Mouse (Mus musculus) hindbrain, embryonic 10.5 days (tissue): ENCODE measurements around the gene Mrrf. TPM values are rescaled to one million over a fixed set of nuclear protein-coding genes. Genes with fewer than 3 reads are reported as not detected.

Experiments used
- DNase-seq: peaks from one replicate; pipeline ENCODE4 v3.0.0-alpha.2; 2017; ENCODE audit warnings: low spot score
- H3K27ac ChIP-seq: fragments of 300-500 bp; sonication (generic); 2 replicates; pipeline ENCODE4 v1.5.1; 2016; ENCODE audit warnings: mild to moderate bottlenecking, moderate library complexity
- H3K27me3 ChIP-seq: fragments of 300-500 bp; sonication (generic); 2 replicates; pipeline ENCODE4 v1.6.1; 2016; ENCODE audit warnings: mild to moderate bottlenecking; ENCODE audit not compliant: poor library complexity, insufficient read depth, severe bottlenecking
- H3K36me3 ChIP-seq: fragments of 300-500 bp; sonication (generic); 2 replicates; pipeline ENCODE4 v1.6.1; 2016; ENCODE audit warnings: mild to moderate bottlenecking, moderate library complexity
- H3K4me1 ChIP-seq: fragments of 300-500 bp; sonication (generic); replicated peaks from 2 replicates; pipeline ENCODE4 v1.6.1; 2016; ENCODE audit warnings: mild to moderate bottlenecking
- H3K4me3 ChIP-seq: fragments of 300-500 bp; sonication (generic); 2 replicates; pipeline ENCODE4 v1.5.1; 2016; ENCODE audit warnings: mild to moderate bottlenecking, moderate library complexity
- H3K9me3 ChIP-seq: fragments of 300-500 bp; sonication (generic); 2 replicates; pipeline ENCODE4 v1.6.1; 2016; ENCODE audit warnings: mild to moderate bottlenecking, moderate library complexity
- WGBS: fragments of 180-500 bp; shearing (Covaris S2); methylation state at CpG from one replicate; pipeline ENCODE4 v1.1.7; 2016; 5-methylcytosine and 5-hydroxymethylcytosine counted together
- polyA plus RNA-seq: library from polyadenylated mRNA; unstranded; fragments of >200 nt; fragmentation: Nextera tagmentation; extraction: Ambion mirVana; gene quantifications from 2 replicates; pipeline ENCODE4 v1.2.1, GENCODE M21; 2016

The Mrrf gene
- polyA plus RNA-seq, 1 experiment from 2014 or later: 25.9 TPM

DNA sequence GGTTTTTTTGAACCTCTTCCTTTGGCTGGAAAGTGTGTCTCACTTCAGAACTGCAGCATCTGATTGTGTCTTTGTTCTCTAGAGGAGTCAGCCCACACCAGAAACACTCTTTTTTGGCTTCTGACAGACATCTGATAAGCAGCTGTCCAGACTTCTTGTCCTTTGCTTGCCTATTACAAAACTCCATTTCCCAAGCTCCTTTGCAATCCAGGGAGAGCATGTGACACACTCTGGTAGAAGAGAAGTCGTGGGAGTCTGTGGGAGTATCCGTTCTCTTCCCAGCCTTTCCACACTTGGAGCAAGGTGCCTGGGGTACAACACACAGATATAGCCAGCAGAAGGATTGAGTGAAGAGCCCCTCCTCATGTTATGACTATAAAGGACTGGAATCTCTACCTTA is 88.4 kb downstream of the Mrrf start:
- Histone ChIP-seq H3K27ac (no peak overlapping the region), H3K36me3 (no peaks in the 10 kb centered on the region), H3K4me1 (no peaks in the 10 kb centered on the region), H3K4me3 (no peak overlapping the region), H3K9me3 (no peaks in the 10 kb centered on the region), H3K27me3 (peaks cover 9% of the 10 kb centered on the region)
- 43% methylated on average over 2 of the region's 2 CpGs for WGBS
- DNase-seq: no peak

DNA sequence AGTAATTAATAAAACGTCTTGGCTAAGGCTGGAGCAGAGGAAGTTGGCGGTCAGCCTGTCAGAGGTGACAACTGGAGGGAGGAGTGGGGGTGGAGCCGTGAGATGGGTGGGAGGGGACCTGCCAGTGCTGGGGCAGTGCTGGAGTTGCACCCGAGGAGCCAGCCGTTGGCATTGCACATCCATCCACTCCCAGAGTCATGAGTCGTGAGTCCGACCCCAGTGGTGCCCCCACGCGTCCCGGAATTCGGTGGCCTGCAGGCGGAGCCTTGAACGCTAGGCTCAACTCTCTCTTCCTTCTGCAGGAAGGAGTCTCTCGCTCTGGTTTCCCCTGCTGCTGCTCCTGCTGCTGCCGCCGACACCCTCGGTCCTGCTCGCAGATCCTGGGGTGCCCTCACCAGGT is 94.2 kb downstream of the Mrrf start, which contains the start of gene Ptgs1:
Ptgs1 (plus strand) TSS at position 61 of the 400 bp plus-strand sequence.
- peak; percentile 38 for DNase-seq
- H3K36me3 ChIP-seq: no peaks in the 10 kb centered on the region
- H3K27ac ChIP-seq: no peak within 1 kb of the TSS; the same call in 1 of the 2 replicates
- H3K9me3 ChIP-seq: no peaks in the 10 kb centered on the region
- 3% methylated on average over 18 of the region's 18 CpGs for WGBS
- peaks cover 20% of the 10 kb centered on the region for H3K4me1 ChIP-seq
- peaks cover 35% of the 10 kb centered on the region for H3K27me3 ChIP-seq
- peak within 1 kb of the TSS; percentile 53 for H3K4me3 ChIP-seq

DNA sequence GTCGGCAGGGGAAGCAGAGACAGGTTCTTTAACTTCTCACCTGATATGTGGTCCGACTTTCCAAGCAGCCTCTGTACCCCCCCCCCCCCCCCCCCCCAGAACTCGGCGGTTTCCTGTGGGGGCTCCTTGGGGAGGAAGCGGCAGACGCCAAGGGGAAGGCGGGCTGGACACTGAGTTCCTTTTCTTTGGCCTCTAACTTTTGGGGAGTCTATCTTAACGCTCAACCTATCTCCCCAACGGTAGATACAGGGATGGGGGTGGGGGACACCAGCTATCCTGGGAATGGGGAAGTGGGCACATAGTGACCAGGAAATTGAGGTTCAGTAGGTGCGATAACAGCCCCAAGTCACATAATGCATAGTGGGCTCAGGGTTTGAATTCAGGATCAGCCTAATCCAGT is 94.8 kb downstream of the Mrrf start:
- H3K36me3 ChIP-seq: no peaks in the 10 kb centered on the region
- peaks cover 35% of the 10 kb centered on the region for H3K27me3 ChIP-seq
- DNase-seq: no peak
- 41% methylated on average over 10 of the region's 10 CpGs for WGBS
- peaks cover 20% of the 10 kb centered on the region for H3K4me1 ChIP-seq
- H3K9me3 ChIP-seq: no peaks in the 10 kb centered on the region
- H3K4me3 ChIP-seq: peak overlapping the region; percentile 53
- no peak overlapping the region for H3K27ac ChIP-seq

DNA sequence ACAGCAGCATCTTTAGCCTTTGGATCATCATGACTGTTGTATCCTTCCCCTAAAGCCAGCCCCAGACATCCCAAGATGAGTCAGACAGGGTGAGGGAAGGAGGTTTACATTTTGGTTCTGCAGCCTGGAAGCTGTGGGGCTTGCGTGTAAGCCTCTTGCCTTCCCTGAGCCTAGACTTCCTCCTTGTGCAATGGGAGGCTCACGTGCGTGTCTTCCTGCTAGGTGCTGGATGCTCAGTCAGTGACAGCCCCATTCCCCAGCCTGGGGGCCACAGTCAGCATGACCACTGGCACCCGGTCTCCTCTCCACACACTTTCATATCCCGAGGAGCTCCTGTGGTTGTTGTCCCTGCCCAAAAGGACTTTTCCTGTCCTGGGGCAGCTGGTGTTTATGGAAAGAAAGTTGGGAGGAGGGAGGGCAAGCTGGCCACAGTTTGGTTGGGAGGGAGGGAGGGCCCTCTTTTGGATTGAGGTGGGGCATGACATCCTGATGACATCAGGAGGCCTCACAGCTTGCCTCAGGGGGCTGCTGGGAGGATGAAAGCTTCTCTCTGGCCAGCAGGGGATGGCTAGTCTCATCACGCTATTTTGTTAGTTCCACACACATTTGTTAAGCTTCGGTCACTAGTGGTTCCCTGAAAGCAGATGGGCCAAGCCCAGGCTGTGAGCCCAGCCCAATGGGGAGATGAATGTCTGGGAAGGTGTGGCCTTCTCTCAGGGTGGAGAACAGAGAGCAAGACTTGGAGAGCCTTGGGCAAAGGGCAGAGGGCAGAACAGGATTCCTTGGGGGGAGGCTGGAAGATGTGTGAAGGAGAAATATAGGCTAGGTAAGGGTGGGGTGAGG is 98.6 kb downstream of the Mrrf start:
- 61% methylated on average over 7 of the region's 7 CpGs for WGBS
- no peaks in the 10 kb centered on the region for H3K9me3 ChIP-seq
- peaks cover 25% of the 10 kb centered on the region for H3K27me3 ChIP-seq
- peaks cover 20% of the 10 kb centered on the region for H3K4me1 ChIP-seq
- H3K4me3 ChIP-seq: no peak overlapping the region
- no peaks in the 10 kb centered on the region for H3K36me3 ChIP-seq
- H3K27ac ChIP-seq: no peak overlapping the region
- DNase-seq: no peak

DNA sequence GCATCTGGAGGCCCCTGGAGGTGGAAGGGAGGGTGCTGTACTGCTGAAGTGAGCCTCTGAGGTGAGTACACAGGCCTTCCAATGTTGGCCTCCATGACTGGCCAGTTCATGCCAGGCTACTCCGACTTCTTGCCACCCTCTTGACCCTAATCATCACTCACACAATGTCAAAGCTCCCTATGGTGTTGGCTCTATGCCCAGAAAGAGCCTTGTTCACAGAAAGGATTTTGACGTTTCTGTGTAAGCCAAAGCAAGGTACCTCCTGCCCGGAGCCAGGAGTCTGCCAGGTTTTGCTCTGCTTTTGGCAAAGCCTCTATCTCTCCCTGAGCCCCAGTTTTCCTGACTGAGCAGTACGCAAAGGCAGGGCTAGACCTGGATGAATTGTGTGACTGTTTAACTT is 99.7 kb downstream of the Mrrf start:
- H3K27me3 ChIP-seq: peaks cover 14% of the 10 kb centered on the region
- H3K27ac ChIP-seq: no peak overlapping the region
- H3K9me3 ChIP-seq: no peaks in the 10 kb centered on the region
- no peaks in the 10 kb centered on the region for H3K36me3 ChIP-seq
- H3K4me3 ChIP-seq: no peak overlapping the region
- DNase-seq: no peak
- WGBS: 73% methylated on average over 4 of the region's 4 CpGs
- peaks cover 8% of the 10 kb centered on the region for H3K4me1 ChIP-seq

DNA sequence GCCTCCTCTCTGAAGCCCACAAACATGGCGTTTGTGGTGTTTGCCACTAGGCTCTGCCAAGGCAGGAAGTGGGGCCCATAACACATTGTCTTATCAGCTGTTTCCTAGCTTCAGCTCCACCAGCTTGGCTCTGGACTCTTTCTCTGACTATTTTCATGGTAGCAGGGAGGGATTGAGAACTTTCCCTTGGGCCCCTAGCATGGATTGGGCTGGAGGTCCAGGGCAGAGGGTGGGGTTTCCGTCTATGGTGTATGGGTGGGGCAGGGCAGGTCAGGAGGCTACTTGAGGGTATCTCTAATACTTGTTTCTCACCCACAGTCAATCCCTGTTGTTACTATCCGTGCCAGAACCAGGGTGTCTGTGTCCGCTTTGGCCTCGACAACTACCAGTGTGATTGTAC is 100.7 kb downstream of the Mrrf start:
- DNase-seq: no peak
- Histone ChIP-seq H3K9me3 (no peaks in the 10 kb centered on the region), H3K36me3 (no peaks in the 10 kb centered on the region), H3K27ac (no peak overlapping the region), H3K4me1 (peaks cover 7% of the 10 kb centered on the region), H3K27me3 (peaks cover 4% of the 10 kb centered on the region; the same call in 1 of the 2 replicates), H3K4me3 (no peak overlapping the region)
- WGBS: 91% methylated on average over 5 of the region's 5 CpGs

DNA sequence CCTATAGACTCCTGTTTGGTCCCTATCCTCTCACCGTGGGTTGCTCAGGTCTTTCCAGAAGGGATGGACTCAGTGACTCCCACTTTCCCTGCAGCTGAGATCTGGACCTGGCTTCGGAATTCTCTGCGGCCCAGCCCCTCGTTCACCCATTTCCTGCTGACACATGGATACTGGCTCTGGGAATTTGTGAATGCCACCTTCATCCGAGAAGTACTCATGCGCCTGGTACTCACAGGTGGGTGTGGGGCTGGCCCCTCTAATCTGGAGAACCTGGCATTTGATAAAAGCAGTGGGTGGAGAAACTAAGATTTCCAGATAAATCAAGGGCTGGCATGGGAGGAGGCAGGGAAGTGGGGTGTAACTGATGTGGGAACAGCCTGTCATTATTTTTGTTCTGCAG is 101.4 kb downstream of the Mrrf start:
- no peak for DNase-seq
- Histone ChIP-seq H3K27ac (no peak overlapping the region), H3K4me1 (peaks cover 7% of the 10 kb centered on the region), H3K27me3 (no peaks in the 10 kb centered on the region), H3K9me3 (no peaks in the 10 kb centered on the region), H3K4me3 (no peak overlapping the region), H3K36me3 (no peaks in the 10 kb centered on the region)
- 91% methylated on average over 6 of the region's 6 CpGs for WGBS

DNA sequence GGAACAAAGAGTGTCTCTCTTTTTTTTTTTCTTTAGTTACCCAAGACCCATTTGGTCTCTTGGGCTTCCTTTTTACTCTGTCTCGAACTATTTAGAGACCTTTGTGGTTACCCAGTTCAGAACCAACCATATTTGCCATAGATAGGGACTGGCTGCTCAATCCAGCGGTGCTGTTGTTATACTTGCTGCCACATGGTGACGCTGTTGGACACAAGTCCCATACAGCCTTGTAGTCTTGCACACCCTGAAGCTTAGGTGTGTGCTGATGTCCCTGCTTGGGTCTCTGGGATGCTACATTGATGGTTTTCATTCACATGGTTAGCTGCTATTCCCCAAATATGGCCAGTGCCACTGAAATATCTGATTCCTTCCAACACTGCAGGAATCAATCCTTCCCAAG is 102.3 kb downstream of the Mrrf start:
- Histone ChIP-seq H3K27ac (no peak overlapping the region), H3K36me3 (no peaks in the 10 kb centered on the region), H3K9me3 (no peaks in the 10 kb centered on the region), H3K4me1 (peaks cover 7% of the 10 kb centered on the region), H3K4me3 (no peak overlapping the region), H3K27me3 (no peaks in the 10 kb centered on the region)
- 68% methylated on average over 3 of the region's 3 CpGs for WGBS
- DNase-seq: no peak

DNA sequence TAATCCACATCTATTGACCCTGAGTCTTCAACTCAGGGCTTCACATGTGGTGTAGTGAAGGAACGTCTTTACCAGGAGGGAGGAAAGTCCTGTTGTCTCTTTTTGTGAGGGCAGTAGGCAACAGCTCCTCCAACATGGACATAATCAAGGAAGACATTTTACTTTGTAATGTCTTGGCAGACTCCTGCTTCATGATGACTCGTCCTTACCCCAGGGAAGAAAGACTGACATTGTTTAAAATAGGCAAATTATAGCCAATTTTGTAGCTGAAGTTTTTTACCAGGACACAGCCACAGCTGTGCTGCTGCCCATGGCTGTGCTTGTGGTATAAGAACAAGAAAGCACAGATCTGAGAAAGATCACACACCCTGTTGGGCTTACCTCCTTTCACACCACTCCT is 102.8 kb downstream of the Mrrf start:
- no peak for DNase-seq
- Histone ChIP-seq H3K27ac (no peak overlapping the region), H3K27me3 (no peaks in the 10 kb centered on the region), H3K4me3 (no peak overlapping the region), H3K4me1 (peaks cover 7% of the 10 kb centered on the region), H3K36me3 (no peaks in the 10 kb centered on the region), H3K9me3 (no peaks in the 10 kb centered on the region)
- 83% methylated on average over 2 of the region's 2 CpGs for WGBS

Other genes starting within 250 kb of the Mrrf start
- 0.86 and 1.6 TPM in 2 replicates for gene Ttll11, start 156.5 kb upstream of the Mrrf start, polyA plus RNA-seq
- gene Ndufa8, start 87.0 kb upstream of the Mrrf start, polyA plus RNA-seq: 202 and 224 TPM in 2 replicates
- 1.3 and 4.0 TPM in 2 replicates for gene Morn5, start 86.9 kb upstream of the Mrrf start, polyA plus RNA-seq
- 0.84 and 2.0 TPM in 2 replicates for gene Lhx6, start 31.0 kb upstream of the Mrrf start, polyA plus RNA-seq
- 88.2 and 98.7 TPM in 2 replicates for gene Rbm18, start 384 bp downstream of the Mrrf start, polyA plus RNA-seq
- gene Ptgs1, start 94.0 kb downstream of the Mrrf start, polyA plus RNA-seq: 4.5 and 5.2 TPM in 2 replicates
- not detected in 2 replicates for gene Olfr338, start 237.1 kb downstream of the Mrrf start, polyA plus RNA-seq